Mouse (Mus musculus) cortical plate, adult 2 months (tissue): Measurements from ENCODE around the gene Pdss2.

Experiments
- CTCF ChIP-seq: fragments of 200-500 bp; IDR thresholded peaks from 2 replicates; pipeline ENCODE4 v1.5.1; 2011; ENCODE audit warnings: mild to moderate bottlenecking, control low read depth, low read length; ENCODE audit not compliant: insufficient read depth; ENCODE audit errors: extremely low read depth
- POLR2A ChIP-seq: fragments of 200-500 bp; IDR thresholded peaks from 2 replicates; pipeline ENCODE4 v1.6.1; 2011; ENCODE audit warnings: mild to moderate bottlenecking, low read length, control low read depth; ENCODE audit not compliant: insufficient read depth; ENCODE audit errors: extremely low read depth

DNA sequence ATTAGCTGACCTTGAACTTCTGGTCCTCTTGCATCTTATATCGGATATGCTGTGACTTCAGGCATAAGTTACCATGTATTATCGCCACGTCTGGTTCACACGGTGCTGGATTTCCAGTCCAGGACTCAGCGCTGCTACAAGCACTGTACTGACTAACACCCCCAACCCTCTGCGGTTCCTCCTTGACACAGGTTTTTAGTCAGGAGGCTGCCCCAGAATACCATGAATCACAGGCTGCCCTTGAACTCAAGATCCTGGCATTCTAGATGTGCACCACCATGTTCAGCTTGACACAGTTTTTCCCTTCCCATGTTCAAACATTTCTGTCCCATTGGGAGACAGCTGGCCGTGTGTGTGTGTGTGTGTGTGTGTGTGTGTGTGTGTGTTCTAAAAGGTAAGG lies 267.9 kb downstream of the Pdss2 start:
- no peak for TF ChIP-seq CTCF
- TF ChIP-seq POLR2A: no peak
